In the genomic region with DNA sequence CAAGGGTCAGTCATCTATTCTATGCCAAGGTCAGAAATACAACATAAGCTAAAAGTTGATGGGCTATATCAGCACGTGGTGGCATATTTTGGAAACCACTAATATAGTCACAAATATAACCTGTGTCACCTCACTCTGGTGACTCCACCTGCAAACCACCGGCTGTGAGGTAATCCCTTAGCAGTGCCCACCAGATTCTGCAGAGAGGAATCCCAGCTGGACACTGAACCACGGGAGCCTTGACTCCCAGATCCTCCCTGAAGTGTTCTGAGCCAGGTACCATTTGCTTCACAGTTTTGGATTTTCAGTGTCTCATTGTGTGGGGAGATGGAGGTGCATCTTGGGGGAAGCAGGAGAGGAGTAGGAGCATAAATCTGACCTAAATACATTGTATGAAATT, we compare ENCODE assay signal across 50 mouse cellular contexts. TPM values are rescaled to one million over a fixed set of nuclear protein-coding genes. Genes with fewer than 3 reads are reported as not detected.
"Had no signal": no experiment of that assay in that cellular context is flagged by ENCODE, and none has a peak within 500 bp of the region (broad histone marks: within the 10 kb centered on the region; RNA-seq: fewer than 3 reads in every experiment).

No protein-coding gene starts in this region.

- H3K9ac ChIP-seq: heart, embryonic 12.5 days; heart, embryonic 13.5 days; heart, embryonic 15.5 days; hindbrain, embryonic 12.5 days; hindbrain, embryonic 13.5 days; hindbrain, embryonic 14.5 days; hindbrain, embryonic 15.5 days; intestine, embryonic 15.5 days; kidney, embryonic 15.5 days had no signal

- H3K9me3 ChIP-seq: heart, embryonic 12.5 days; heart, embryonic 13.5 days; heart, embryonic 15.5 days; hindbrain, embryonic 12.5 days; hindbrain, embryonic 13.5 days; hindbrain, embryonic 15.5 days; intestine, embryonic 15.5 days; kidney, embryonic 15.5 days had no signal

- H3K4me1 ChIP-seq: heart, embryonic 12.5 days; heart, embryonic 13.5 days; heart, embryonic 15.5 days; hindbrain, embryonic 10.5 days; hindbrain, embryonic 12.5 days; hindbrain, embryonic 13.5 days; hindbrain, embryonic 15.5 days; intestine, embryonic 15.5 days; kidney, embryonic 15.5 days had no signal

- H3K27me3 ChIP-seq: heart, embryonic 12.5 days; heart, embryonic 13.5 days; heart, embryonic 15.5 days; hindbrain, embryonic 12.5 days; hindbrain, embryonic 13.5 days; hindbrain, embryonic 15.5 days; intestine, embryonic 15.5 days; kidney, embryonic 15.5 days had no signal

- H3K36me3 ChIP-seq: heart, embryonic 12.5 days; heart, embryonic 13.5 days; heart, embryonic 15.5 days; hindbrain, embryonic 10.5 days; hindbrain, embryonic 12.5 days; hindbrain, embryonic 13.5 days; hindbrain, embryonic 15.5 days; intestine, embryonic 15.5 days; kidney, embryonic 15.5 days had no signal

- DNase-seq: heart, postnatal 10 days; heart, postnatal 14 days; heart, postnatal 36 days; heart, postnatal 4 days; kidney, adult 11 months; kidney, adult 18-20 months; kidney, adult 2 months; kidney, adult 8-10 months; kidney, adult 9 months; kidney, postnatal 10 days; kidney, postnatal 14 days; kidney, postnatal 25 days; kidney, postnatal 36 days; kidney, postnatal 4 days; layer of hippocampus, adult 9-11 months; layer of hippocampus, postnatal 36 days had no signal

- H3K4me3 ChIP-seq: heart, embryonic 12.5 days; heart, embryonic 13.5 days; heart, embryonic 15.5 days; hindbrain, embryonic 10.5 days; hindbrain, embryonic 12.5 days; hindbrain, embryonic 13.5 days; hindbrain, embryonic 15.5 days; intestine, embryonic 15.5 days; kidney, embryonic 15.5 days; layer of hippocampus, adult 2 months; left cerebral cortex, adult 2 months had no signal

- H3K27ac ChIP-seq: heart, embryonic 13.5 days; heart, embryonic 15.5 days; hindbrain, embryonic 10.5 days; hindbrain, embryonic 12.5 days; hindbrain, embryonic 13.5 days; hindbrain, embryonic 14.5 days; hindbrain, embryonic 15.5 days; hindbrain, postnatal 0 days; intestine, embryonic 15.5 days; kidney, embryonic 15.5 days; kidney, postnatal 0 days; layer of hippocampus, adult 2 months; left cerebral cortex, adult 2 months had no signal

RNA-seq across cellular contexts. Expression of a gene that starts 13.1 kb away (rescaled TPM):
- total RNA-seq: heart, postnatal 10 days; heart, postnatal 14 days; heart, postnatal 36 days; heart, postnatal 4 days; hematopoietic stem cell, adult 5-6 weeks; hindbrain, postnatal 0 days; layer of hippocampus, adult 18-20 months; layer of hippocampus, adult 2 months; layer of hippocampus, adult 8-10 months; layer of hippocampus, postnatal 10 days; layer of hippocampus, postnatal 14 days; layer of hippocampus, postnatal 25 days; left cerebral cortex, adult 18-20 months; left cerebral cortex, adult 2 months; left cerebral cortex, adult 8-10 months had no signal
- polyA plus RNA-seq: heart, embryonic 12.5 days; heart, embryonic 13.5 days; heart, embryonic 14.5 days; heart, embryonic 15.5 days; heart, embryonic 16.5 days; heart, postnatal 0 days; hindbrain, embryonic 10.5 days; hindbrain, embryonic 11.5 days; hindbrain, embryonic 12.5 days; hindbrain, embryonic 13.5 days; hindbrain, embryonic 16.5 days; hindbrain, postnatal 0 days; inflammation-experienced regulatory T-cells, adult 6 months; intestine, embryonic 14.5 days; intestine, embryonic 15.5 days; intestine, embryonic 16.5 days; intestine, postnatal 0 days; kidney, adult 2 months; kidney, embryonic 14.5 days; kidney, embryonic 15.5 days; kidney, embryonic 16.5 days; kidney, postnatal 0 days; large intestine, adult 2 months had no signal
